Mouse (Mus musculus): Measurements from ENCODE around the gene Ehd2. TPM values are rescaled to one million over a fixed set of nuclear protein-coding genes. Genes with fewer than 3 reads are reported as not detected.

Ehd2 gene
- polyA plus RNA-seq, 1 experiment: 4.6 TPM

DNA sequence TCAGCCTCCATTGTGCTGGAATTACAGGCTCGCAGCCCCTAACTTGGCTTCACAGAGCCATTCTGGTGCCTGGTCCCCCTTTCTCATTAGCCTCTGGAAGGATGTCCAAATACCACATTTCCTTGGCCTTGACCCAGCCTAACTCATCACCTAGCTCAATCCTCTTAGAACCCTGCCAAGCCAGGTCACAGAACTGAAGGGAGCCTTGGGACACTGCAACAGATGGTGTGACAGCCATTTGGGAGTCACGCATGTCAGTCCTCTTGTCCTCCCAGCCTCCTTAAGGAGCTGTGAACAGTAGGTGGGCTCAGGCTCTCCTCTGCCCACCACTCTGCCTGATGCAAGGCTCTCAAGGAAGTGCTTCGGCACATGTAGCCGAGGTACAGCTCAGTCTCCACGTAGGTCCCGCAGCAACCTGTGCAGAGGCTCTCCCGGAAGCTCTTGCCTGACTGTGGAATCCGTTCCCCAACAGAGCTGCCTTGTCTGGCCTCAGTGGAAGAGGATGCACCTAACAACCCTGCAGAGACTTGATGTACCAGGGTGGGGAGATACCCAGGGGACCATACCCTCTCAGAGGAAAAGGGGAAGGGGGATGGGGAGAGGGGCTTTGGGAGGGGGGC, 59.3 kb downstream of the Ehd2 start:
- Histone ChIP-seq H3K9me3 (replicated peaks; ENCODE audit: control insufficient read depth, insufficient read depth, low read length, poor library complexity, severe bottlenecking) (no peaks in the 10 kb centered on the region), H3K27ac (ENCODE audit: insufficient read depth, low read length) (no peak overlapping the region), H3K4me1 (ENCODE audit: control insufficient read depth, insufficient read depth, low read length) (no peaks in the 10 kb centered on the region), H3K27me3 (ENCODE audit: control insufficient read depth, insufficient read depth, low read length, poor library complexity, severe bottlenecking) (no peaks in the 10 kb centered on the region), H3K9ac (ENCODE audit: low read depth, poor library complexity, severe bottlenecking) (no peak overlapping the region), H3K36me3 (ENCODE audit: control insufficient read depth, insufficient read depth, low read length, poor library complexity, severe bottlenecking) (no peaks in the 10 kb centered on the region), H3K4me3 (ENCODE audit: low read depth, low read length) (no peak overlapping the region)
- TF ChIP-seq CTCF (IDR thresholded peaks at IDR 0.05; ENCODE audit: low read depth, low read length) (no peak), EP300 (IDR thresholded peaks at IDR 0.05; ENCODE audit: insufficient read depth, low read depth, low read length) (no peak), POLR2A (IDR thresholded peaks at IDR 0.05; ENCODE audit: insufficient read depth, low read length) (no peak)

GRCm38 (mm10) chr7:15906602-15907001, 60.8 kb downstream of the Ehd2 start:
- Histone ChIP-seq H3K36me3 (ENCODE audit: control insufficient read depth, insufficient read depth, low read length, poor library complexity, severe bottlenecking) (no peaks in the 10 kb centered on the region), H3K9me3 (replicated peaks; ENCODE audit: control insufficient read depth, insufficient read depth, low read length, poor library complexity, severe bottlenecking) (0 out of 2 replicates have a peak, but pooled peaks cover 2% of the 10 kb centered on the region), H3K4me1 (ENCODE audit: control insufficient read depth, insufficient read depth, low read length) (no peaks in the 10 kb centered on the region), H3K4me3 (ENCODE audit: low read depth, low read length) (no peak overlapping the region), H3K9ac (ENCODE audit: low read depth, poor library complexity, severe bottlenecking) (no peak overlapping the region), H3K27ac (ENCODE audit: insufficient read depth, low read length) (no peak overlapping the region), H3K27me3 (ENCODE audit: control insufficient read depth, insufficient read depth, low read length, poor library complexity, severe bottlenecking) (no peaks in the 10 kb centered on the region)
- TF ChIP-seq POLR2A (IDR thresholded peaks at IDR 0.05; ENCODE audit: insufficient read depth, low read length) (no peak), CTCF (IDR thresholded peaks at IDR 0.05; ENCODE audit: low read depth, low read length) (no peak), EP300 (IDR thresholded peaks at IDR 0.05; ENCODE audit: insufficient read depth, low read depth, low read length) (no peak)

DNA sequence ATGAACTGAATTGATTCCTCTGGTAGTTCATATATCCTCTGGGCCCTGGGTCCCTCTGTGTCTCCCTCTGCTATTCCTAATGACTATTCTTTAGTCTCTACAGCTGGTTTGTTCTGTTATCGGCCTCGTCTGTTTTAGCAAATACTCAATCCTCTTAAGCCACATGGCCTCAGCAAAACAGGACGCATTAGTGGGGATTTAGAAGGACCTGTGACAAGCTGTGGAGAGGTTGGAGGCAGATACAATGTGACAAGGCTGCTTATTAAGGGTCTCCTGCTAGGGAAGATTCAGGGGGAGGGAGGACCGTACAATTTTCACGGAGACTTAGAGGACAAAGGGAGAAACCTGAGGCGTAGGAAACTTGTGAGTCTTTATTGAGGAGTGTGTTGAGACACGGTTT, 61.5 kb downstream of the Ehd2 start:
- no peaks in the 10 kb centered on the region for H3K27me3 ChIP-seq (ENCODE audit: control insufficient read depth, insufficient read depth, low read length, poor library complexity, severe bottlenecking)
- no peaks in the 10 kb centered on the region for H3K36me3 ChIP-seq (ENCODE audit: control insufficient read depth, insufficient read depth, low read length, poor library complexity, severe bottlenecking)
- H3K4me1 ChIP-seq (ENCODE audit: control insufficient read depth, insufficient read depth, low read length): no peaks in the 10 kb centered on the region
- TF ChIP-seq POLR2A (IDR thresholded peaks at IDR 0.05; ENCODE audit: insufficient read depth, low read length): no peak
- no peak for TF ChIP-seq EP300 (IDR thresholded peaks at IDR 0.05; ENCODE audit: insufficient read depth, low read depth, low read length)
- TF ChIP-seq CTCF (IDR thresholded peaks at IDR 0.05; ENCODE audit: low read depth, low read length): no peak
- H3K9ac ChIP-seq (ENCODE audit: low read depth, poor library complexity, severe bottlenecking): no peak overlapping the region
- no peak overlapping the region for H3K27ac ChIP-seq (ENCODE audit: insufficient read depth, low read length)
- H3K9me3 ChIP-seq (replicated peaks; ENCODE audit: control insufficient read depth, insufficient read depth, low read length, poor library complexity, severe bottlenecking): 0 out of 2 replicates have a peak, but pooled peaks cover 2% of the 10 kb centered on the region
- no peak overlapping the region for H3K4me3 ChIP-seq (ENCODE audit: low read depth, low read length)

DNA sequence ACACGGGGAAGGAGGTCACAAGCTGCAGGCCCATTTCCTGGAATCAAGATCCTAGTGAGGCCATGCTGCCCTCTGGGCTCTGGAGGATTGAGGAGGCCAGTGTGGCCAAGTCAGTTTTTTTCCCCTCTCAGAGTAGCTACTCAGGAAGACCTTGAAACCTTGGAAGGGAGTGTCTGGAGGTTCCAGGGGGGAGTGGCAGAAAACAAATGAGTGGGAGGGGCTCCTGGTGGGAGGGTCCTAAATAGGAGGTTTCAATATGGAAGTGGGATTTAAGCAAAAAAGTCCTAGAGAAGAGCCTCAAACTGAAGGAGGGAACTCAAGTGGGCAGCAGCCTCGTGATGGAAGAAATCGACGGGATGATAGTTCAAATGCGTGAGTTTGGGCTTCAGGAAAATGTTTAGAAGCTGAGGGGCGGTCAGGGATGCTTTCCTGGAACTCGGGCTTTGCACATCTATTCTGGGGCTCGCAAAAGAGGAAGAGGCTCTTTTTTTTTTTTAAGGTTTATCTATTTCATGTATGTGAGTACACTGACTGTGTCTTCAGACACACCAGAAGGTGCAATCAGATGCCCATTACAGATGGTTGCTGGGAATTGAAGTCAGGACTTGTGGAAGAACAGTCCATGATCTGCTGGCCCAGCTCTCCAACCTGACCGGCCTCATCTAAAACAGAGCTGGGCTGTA, 65.9 kb downstream of the Ehd2 start:
- no peaks in the 10 kb centered on the region for H3K4me1 ChIP-seq (ENCODE audit: control insufficient read depth, insufficient read depth, low read length)

More for the DNA sequence above, 65.9 kb downstream of the Ehd2 start:
- H3K27ac ChIP-seq (ENCODE audit: insufficient read depth, low read length): no peak overlapping the region
- H3K9ac ChIP-seq (ENCODE audit: low read depth, poor library complexity, severe bottlenecking): no peak overlapping the region
- H3K9me3 ChIP-seq (replicated peaks; ENCODE audit: control insufficient read depth, insufficient read depth, low read length, poor library complexity, severe bottlenecking): 0 out of 2 replicates have a peak, but pooled peaks cover 2% of the 10 kb centered on the region
- no peaks in the 10 kb centered on the region; the same call in 1 of the 2 replicates for H3K27me3 ChIP-seq (ENCODE audit: control insufficient read depth, insufficient read depth, low read length, poor library complexity, severe bottlenecking)
- no peak overlapping the region for H3K4me3 ChIP-seq (ENCODE audit: low read depth, low read length)
- no peaks in the 10 kb centered on the region for H3K36me3 ChIP-seq (ENCODE audit: control insufficient read depth, insufficient read depth, low read length, poor library complexity, severe bottlenecking)
- TF ChIP-seq CTCF (IDR thresholded peaks at IDR 0.05; ENCODE audit: low read depth, low read length) (no peak), EP300 (IDR thresholded peaks at IDR 0.05; ENCODE audit: insufficient read depth, low read depth, low read length) (no peak), POLR2A (IDR thresholded peaks at IDR 0.05; ENCODE audit: insufficient read depth, low read length) (no peak)

Other genes with a start within 250 kb of the Ehd2 start
- not detected in 2 replicates for gene Obox5, start 217.4 kb downstream of the Ehd2 start, polyA plus RNA-seq (2011; ENCODE audit: insufficient read depth, insufficient read length, low read depth, missing spikeins)
- gene Obox6, start 127.9 kb downstream of the Ehd2 start, polyA plus RNA-seq (2011; ENCODE audit: insufficient read depth, insufficient read length, low read depth, missing spikeins): not detected in 2 replicates
- gene Crx, start 87.6 kb downstream of the Ehd2 start, polyA plus RNA-seq (2011; ENCODE audit: insufficient read depth, insufficient read length, low read depth, missing spikeins): not detected in 2 replicates
- gene Crxos, start 85.0 kb downstream of the Ehd2 start, polyA plus RNA-seq (2011; ENCODE audit: insufficient read depth, insufficient read length, low read depth, missing spikeins): not detected in 2 replicates
- gene Selenow, start 45.2 kb downstream of the Ehd2 start, polyA plus RNA-seq (2011; ENCODE audit: insufficient read depth, insufficient read length, low read depth, missing spikeins): 93.1 and 101 TPM in 2 replicates
- gene Nop53, start 21.5 kb downstream of the Ehd2 start, polyA plus RNA-seq (2011; ENCODE audit: insufficient read depth, insufficient read length, low read depth, missing spikeins): 283 and 299 TPM in 2 replicates
- 10.2 and 21.9 TPM in 2 replicates for gene Bicra, start 80.4 kb upstream of the Ehd2 start, polyA plus RNA-seq (2011; ENCODE audit: insufficient read depth, insufficient read length, low read depth, missing spikeins)
- gene Zfp541, start 94.2 kb upstream of the Ehd2 start, polyA plus RNA-seq (2011; ENCODE audit: insufficient read depth, insufficient read length, low read depth, missing spikeins): not detected in 2 replicates
- 105 and 107 TPM in 2 replicates for gene Napa, start 130.9 kb upstream of the Ehd2 start, polyA plus RNA-seq (2011; ENCODE audit: insufficient read depth, insufficient read length, low read depth, missing spikeins)
- gene Kptn, start 152.3 kb upstream of the Ehd2 start, polyA plus RNA-seq (2011; ENCODE audit: insufficient read depth, insufficient read length, low read depth, missing spikeins): 8.5 and 8.7 TPM in 2 replicates
- gene Slc8a2, start 162.3 kb upstream of the Ehd2 start, polyA plus RNA-seq (2011; ENCODE audit: insufficient read depth, insufficient read length, low read depth, missing spikeins): 4.1 and 4.5 TPM in 2 replicates
- gene Meis3, start 207.5 kb upstream of the Ehd2 start, polyA plus RNA-seq (2011; ENCODE audit: insufficient read depth, insufficient read length, low read depth, missing spikeins): 4.5 and 5.2 TPM in 2 replicates

Data from ES-Bruce4 (cell line).